Mouse (Mus musculus): ENCODE data around the gene Dnajb3. TPM values are rescaled to one million over a fixed set of nuclear protein-coding genes. Genes with fewer than 3 reads are reported as not detected.

The Dnajb3 gene
- polyA plus RNA-seq (2021): not detected

DNA sequence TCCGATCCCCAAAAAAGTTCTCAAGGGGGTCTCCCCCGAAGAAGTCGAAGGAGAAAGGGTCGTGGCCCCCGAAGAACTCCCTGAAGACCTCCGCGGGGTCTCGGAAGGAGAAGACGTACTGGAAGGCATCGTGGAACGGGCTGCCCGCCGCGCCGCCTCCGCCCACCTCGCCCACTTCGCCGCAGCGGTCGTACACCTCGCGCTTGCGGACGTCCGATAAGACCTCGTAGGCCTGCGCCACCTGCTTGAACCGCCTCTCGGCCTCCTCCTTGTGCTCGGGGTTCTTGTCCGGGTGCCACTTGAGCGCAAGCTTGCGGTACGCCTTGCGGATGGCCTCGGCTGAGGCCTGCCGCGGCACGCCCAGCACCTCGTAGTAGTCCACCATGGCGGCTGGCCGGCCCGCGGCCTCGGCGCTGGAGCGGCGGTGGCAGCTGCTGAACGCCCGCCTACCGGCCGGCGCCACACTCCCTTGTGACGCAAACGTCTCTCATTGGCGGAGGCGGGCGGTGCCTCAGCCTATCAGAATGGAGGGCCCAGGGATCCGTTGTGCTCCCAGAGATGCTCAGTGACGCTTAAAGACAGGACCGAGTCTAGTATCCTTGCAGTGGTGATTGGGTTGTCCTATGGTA, at the start of gene Dnajb3:
Dnajb3 (minus strand) TSS at position 489 of the 629 bp plus-strand sequence.
- DNase-seq (ENCODE audit: low read depth, low spot score) (no peak), ATAC-seq (no peak)
- no peaks in the 10 kb centered on the region for H3K27me3 ChIP-seq
- no peak for TF ChIP-seq CTCF (IDR thresholded peaks at IDR 0.05)
- CTCF ChIA-PET: no interaction called here
- in situ Hi-C loops (cut with MboI; ENCODE audit: low pct_unique_long_range_greater_than_20kb): no loop called here
- POLR2A ChIA-PET: no interaction called here

DNA sequence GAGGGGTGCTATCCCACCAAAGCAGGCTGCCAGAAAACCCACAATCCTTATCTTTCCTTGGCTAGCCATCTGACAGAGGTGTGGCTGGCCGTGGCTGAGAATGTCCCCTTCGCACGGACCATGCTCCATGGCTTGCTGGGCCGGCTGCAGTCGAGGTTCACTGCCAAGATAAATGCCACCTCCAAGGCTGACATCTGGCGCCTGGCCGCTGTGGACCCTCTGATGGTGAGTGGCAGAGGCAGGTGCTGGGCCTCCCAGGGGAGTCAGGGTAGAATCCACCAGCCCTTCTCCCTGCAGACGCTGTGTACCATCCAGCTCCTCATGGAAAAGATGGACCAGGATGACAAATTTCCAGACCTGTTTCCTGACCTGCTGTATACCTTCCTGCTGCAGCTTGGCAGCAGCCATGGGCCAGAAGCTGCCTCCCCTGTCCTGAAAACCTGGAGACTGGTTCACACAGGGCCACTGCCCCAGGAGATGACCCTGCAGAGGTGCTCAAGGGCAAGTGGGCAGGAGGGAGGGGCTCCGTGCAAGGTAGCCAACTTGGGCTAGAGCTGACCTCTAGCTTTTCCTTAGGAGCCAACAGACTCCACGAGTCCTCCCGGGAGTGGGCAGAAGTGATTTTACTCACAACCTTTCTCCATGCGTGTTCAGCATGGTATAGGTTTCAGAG, 49.3 kb upstream of the Dnajb3 start:
- no peak for DNase-seq (ENCODE audit: low read depth, low spot score)
- ChIA-PET CTCF (interaction anchor here (1.1 to 1.2 kb wide), 2 partner anchors 12 to 29 kb away, joined by 3 read pairs; no protein-coding TSS in a partner anchor), POLR2A (no interaction called here)
- no peak for TF ChIP-seq CTCF (IDR thresholded peaks at IDR 0.05)
- in situ Hi-C loops (cut with MboI; ENCODE audit: low pct_unique_long_range_greater_than_20kb): no loop called here
- no peaks in the 10 kb centered on the region for H3K27me3 ChIP-seq
- ATAC-seq: no peak

DNA sequence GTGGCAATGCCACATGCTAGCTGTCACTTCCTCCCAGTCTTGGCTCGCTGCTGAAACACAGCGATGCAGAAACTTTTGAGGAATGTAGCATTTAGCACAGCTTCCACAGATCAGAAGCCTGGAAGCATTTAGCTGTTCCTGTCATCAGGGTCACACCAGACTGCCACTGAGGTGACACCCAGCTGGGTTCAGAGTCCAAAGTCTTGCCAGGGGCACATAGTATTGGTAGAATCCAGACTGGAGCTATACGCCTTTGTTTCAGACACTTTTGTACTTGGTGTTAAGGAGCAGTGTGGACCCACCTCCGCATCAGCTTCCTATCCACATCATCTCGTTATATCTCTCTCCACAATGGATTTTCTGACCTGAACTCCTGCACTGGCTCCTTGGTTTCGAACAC, 48.0 kb upstream of the Dnajb3 start:
- TF ChIP-seq CTCF (IDR thresholded peaks at IDR 0.05): no peak
- ATAC-seq (no peak), DNase-seq (ENCODE audit: low read depth, low spot score) (no peak)
- CTCF ChIA-PET: interaction anchor here (0.8 to 1.8 kb wide), 4 partner anchors 8 to 24 kb away, joined by 3 to 6 read pairs (median 4); partner anchors contain the start of genes Hjurp and Trpm8
- POLR2A ChIA-PET: interaction anchor here (0.7 kb wide), 1 partner anchor 95 kb away, joined by 3 read pairs; no protein-coding TSS in a partner anchor
- no peaks in the 10 kb centered on the region for H3K27me3 ChIP-seq
- in situ Hi-C loops (cut with MboI; ENCODE audit: low pct_unique_long_range_greater_than_20kb): no loop called here

DNA sequence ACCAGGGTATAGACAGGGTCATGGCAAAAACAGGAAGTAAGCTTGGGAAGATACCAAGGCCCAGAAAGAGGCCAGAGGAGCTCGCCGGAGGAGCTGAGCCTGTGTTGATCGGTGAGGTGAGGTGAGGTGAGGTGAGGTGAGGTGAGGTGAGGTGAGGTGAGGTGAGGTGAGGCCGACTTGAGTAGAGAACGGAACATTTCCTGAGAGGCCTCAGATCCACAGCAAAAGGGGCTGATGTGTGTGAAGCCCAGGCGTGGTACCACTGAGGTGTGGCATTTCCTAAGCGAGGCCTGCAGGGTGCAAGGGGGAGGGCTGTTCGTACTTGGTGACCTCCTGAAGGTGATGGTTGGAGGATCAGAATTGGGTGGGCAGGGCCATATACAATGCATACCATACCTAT, 47.5 kb upstream of the Dnajb3 start:
- H3K27me3 ChIP-seq: no peaks in the 10 kb centered on the region
- TF ChIP-seq CTCF (IDR thresholded peaks at IDR 0.05): no peak
- no peak for DNase-seq (ENCODE audit: low read depth, low spot score)
- in situ Hi-C loops (cut with MboI; ENCODE audit: low pct_unique_long_range_greater_than_20kb): no loop called here
- ChIA-PET POLR2A (no interaction called here), CTCF (interaction anchor here (0.8 to 1.8 kb wide), 5 partner anchors 8 to 37 kb away, joined by 3 to 6 read pairs (median 4); partner anchors contain the start of genes Hjurp and Trpm8)
- ATAC-seq: no peak

DNA sequence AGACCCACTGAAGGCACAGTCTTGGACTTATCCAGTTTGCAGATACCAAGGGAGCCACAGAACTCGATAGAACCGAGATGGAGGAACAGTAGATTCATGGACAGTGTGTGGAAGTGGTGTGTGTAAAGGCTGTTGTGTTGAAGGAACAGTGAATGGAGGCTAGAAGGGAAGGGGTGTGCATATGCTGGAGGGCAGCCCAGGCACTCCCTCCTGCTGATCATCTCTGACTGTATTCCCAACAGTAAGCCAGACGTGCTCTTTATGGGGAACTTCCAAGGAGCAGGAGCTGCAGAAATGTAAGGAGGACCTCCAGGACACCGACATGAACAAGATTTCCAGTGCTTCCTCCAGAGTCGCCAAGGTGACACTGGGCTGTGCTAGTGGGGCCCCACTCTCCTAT, 44.4 kb upstream of the Dnajb3 start:
- no peak for DNase-seq (ENCODE audit: low read depth, low spot score)

GRCm38 (mm10) chr1:88249596-88249995, 44.0 kb upstream of the Dnajb3 start:
- ATAC-seq (no peak), DNase-seq (ENCODE audit: low read depth, low spot score) (no peak)
- in situ Hi-C loops (cut with MboI; ENCODE audit: low pct_unique_long_range_greater_than_20kb): no loop called here
- TF ChIP-seq CTCF (IDR thresholded peaks at IDR 0.05): no peak
- H3K27me3 ChIP-seq: no peaks in the 10 kb centered on the region
- POLR2A ChIA-PET: interaction anchor here (1.1 to 1.3 kb wide), 2 partner anchors 14 to 42 kb away, joined by 3 to 4 read pairs; no protein-coding TSS in a partner anchor
- CTCF ChIA-PET: interaction anchor here (1.2 to 1.9 kb wide), 4 partner anchors 13 to 38 kb away, joined by 3 to 6 read pairs (median 4); partner anchors contain the start of genes Hjurp, Trpm8 and Ugt1a1

More for the DNA sequence above, 44.4 kb upstream of the Dnajb3 start:
- ATAC-seq: no peak
- in situ Hi-C loops (cut with MboI; ENCODE audit: low pct_unique_long_range_greater_than_20kb): no loop called here
- ChIA-PET POLR2A (interaction anchor here (1.1 to 1.3 kb wide), 2 partner anchors 14 to 43 kb away, joined by 3 to 4 read pairs; no protein-coding TSS in a partner anchor), CTCF (interaction anchor here (1.9 kb wide), 1 partner anchor 13 kb away, joined by 5 read pairs; no protein-coding TSS in a partner anchor)
- H3K27me3 ChIP-seq: no peaks in the 10 kb centered on the region
- TF ChIP-seq CTCF (IDR thresholded peaks at IDR 0.05): no peak

DNA sequence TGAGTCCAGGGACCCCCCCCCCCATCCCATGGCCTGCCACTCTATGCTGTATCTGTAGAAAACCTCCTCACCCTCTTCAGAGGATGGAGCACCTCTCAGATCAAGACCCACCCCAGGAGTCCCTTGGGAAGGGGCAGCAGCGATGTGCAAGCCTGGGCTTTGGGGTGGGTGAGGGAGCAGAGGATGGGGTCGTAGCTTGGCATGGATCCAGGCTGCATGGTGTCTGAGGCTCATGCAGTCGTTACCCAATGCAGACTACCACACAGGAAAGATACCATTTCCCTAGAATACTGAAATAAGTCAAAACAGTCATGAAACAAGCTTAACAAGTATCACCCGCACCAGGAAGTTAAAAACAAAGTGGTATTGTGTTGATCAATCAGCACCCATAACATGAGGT, 43.1 kb upstream of the Dnajb3 start:
- no peak for ATAC-seq
- no peaks in the 10 kb centered on the region for H3K27me3 ChIP-seq
- TF ChIP-seq CTCF (IDR thresholded peaks at IDR 0.05): no peak
- DNase-seq (ENCODE audit: low read depth, low spot score): no peak
- in situ Hi-C loops (cut with MboI; ENCODE audit: low pct_unique_long_range_greater_than_20kb): no loop called here
- ChIA-PET CTCF (interaction anchor here (1.1 to 1.9 kb wide), 7 partner anchors 7 to 87 kb away, joined by 3 to 6 read pairs (median 4); partner anchors contain the start of genes Hjurp, Trpm8 and Ugt1a1), POLR2A (no interaction called here)

GRCm38 (mm10) chr1:88247660-88248059, 42.1 kb upstream of the Dnajb3 start:
- H3K27me3 ChIP-seq: no peaks in the 10 kb centered on the region
- no peak for ATAC-seq
- ChIA-PET POLR2A (no interaction called here), CTCF (interaction anchor here (0.7 to 1.8 kb wide), 5 partner anchors 8 to 86 kb away, joined by 3 to 6 read pairs (median 4); no protein-coding TSS in a partner anchor)
- DNase-seq (ENCODE audit: low read depth, low spot score): no peak
- TF ChIP-seq CTCF (IDR thresholded peaks at IDR 0.05): no peak
- in situ Hi-C loops (cut with MboI; ENCODE audit: low pct_unique_long_range_greater_than_20kb): no loop called here

GRCm38 (mm10) chr1:88246386-88246785, 40.8 kb upstream of the Dnajb3 start:
- no peaks in the 10 kb centered on the region for H3K27me3 ChIP-seq
- no peak for ATAC-seq
- no peak for TF ChIP-seq CTCF (IDR thresholded peaks at IDR 0.05)
- CTCF ChIA-PET: no interaction called here
- POLR2A ChIA-PET: interaction anchor here (1.2 kb wide), 1 partner anchor 15 kb away, joined by 3 read pairs; no protein-coding TSS in a partner anchor
- DNase-seq (ENCODE audit: low read depth, low spot score): no peak
- in situ Hi-C loops (cut with MboI; ENCODE audit: low pct_unique_long_range_greater_than_20kb): no loop called here

DNA sequence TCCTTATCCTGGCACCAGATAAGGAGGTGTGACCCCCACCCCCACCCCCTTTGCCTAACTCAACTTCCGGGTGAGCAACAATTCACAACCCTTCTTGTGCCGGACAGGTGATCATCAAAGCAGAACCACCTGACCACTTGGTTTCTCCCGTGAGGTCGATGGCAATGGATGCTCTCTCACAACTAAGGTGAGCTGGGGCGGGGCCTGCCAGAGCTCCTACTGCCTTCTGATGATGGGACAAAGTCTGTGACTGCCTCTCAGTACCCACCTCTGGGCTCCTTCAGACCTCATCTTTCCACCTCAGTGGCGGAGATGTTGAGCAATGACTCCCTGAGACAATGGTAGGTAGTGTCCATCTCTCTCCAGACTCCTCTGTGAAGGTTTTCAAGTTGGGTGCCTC, 40.3 kb upstream of the Dnajb3 start:
- POLR2A ChIA-PET: interaction anchor here (1.2 kb wide), 1 partner anchor 16 kb away, joined by 3 read pairs; no protein-coding TSS in a partner anchor

More for the DNA sequence above, 40.3 kb upstream of the Dnajb3 start:
- TF ChIP-seq CTCF (IDR thresholded peaks at IDR 0.05): no peak
- no peaks in the 10 kb centered on the region for H3K27me3 ChIP-seq
- CTCF ChIA-PET: no interaction called here
- ATAC-seq: no peak
- in situ Hi-C loops (cut with MboI; ENCODE audit: low pct_unique_long_range_greater_than_20kb): no loop called here
- no peak for DNase-seq (ENCODE audit: low read depth, low spot score)
